Mouse (Mus musculus) thymus, adult 18-20 months (tissue): ENCODE results near the gene Thg1l.

Experiments used
- DNase-seq, 2 experiments: peaks; one replicate each; pipeline ENCODE4 v3.0.0; 2022; ENCODE audit warnings: mixed read lengths in 2 of 2

The Thg1l gene

GRCm38 (mm10) chr11:45926640-45927082 is 28.6 kb downstream of the Thg1l start:
- peak; percentile 15 to 45 for DNase-seq

- DNase-seq: no peak
Observed at GRCm38 (mm10) chr11:45925436-45925835, 29.9 kb downstream of the Thg1l start.

GRCm38 (mm10) chr11:45921480-45921898 is 33.8 kb downstream of the Thg1l start:
- DNase-seq: no peak

DNA sequence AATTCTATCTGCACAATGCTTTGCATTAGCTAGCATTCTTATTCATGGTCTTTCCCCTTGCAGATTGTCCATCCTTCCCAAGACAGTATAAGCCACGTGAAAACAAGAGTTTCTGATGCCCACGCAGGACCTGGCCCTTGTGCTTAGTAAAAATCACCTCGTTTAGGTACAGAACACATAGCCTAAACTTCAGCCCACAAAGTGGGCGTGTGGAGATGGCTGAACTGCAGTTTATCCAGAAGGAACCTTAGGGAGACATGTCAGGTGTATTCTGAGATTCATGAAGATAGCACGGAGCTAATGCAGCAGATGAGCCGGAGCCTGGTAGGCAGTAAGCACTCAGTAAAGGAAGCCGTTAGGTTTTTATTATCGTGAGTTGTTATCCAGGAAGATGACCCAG is 34.3 kb downstream of the Thg1l start:
- DNase-seq: no peak

- no peak for DNase-seq
Observed at GRCm38 (mm10) chr11:45918836-45919235, 36.5 kb downstream of the Thg1l start.

GRCm38 (mm10) chr11:45918018-45918417 is 37.3 kb downstream of the Thg1l start:
- DNase-seq: no peak

DNA sequence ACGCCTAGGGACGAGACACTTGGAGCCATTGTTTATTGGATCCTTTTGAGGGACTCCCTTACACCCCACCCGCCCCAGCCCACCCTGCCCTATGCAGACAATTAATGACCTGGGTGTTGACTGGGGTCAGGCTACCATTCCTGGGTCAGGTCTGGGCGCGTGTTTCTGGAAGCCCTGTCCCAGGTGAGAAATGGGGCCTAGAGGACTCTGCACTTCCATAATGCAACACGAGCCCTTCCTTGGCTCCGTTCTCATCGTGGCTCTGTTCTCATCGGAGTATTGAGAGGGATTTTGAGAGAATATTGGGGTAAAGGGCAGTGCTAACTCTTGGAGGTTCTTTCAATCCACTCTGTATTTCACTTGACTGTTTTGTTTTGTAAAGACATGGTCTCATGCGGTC is 39.1 kb downstream of the Thg1l start:
- DNase-seq: no peak

DNA sequence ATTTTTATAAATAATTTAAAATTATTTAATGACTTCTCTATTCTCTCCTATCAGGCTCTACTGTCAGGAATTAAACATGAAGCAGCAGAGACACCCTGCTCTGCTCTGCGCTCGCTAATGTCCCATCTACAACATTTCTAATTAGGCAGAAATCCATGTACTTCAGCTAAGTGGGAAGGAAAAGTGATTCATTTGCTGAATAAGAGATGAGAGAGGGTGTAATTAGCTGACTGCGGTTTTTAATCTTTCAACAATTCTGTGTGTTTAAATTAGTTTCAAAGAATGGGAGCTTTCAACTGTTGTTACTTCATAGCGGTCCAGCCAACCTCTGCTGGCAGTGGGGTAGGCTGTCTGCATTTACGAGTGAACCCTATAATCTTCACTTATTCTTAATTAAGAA is 44.6 kb downstream of the Thg1l start:
- no peak for DNase-seq

DNA sequence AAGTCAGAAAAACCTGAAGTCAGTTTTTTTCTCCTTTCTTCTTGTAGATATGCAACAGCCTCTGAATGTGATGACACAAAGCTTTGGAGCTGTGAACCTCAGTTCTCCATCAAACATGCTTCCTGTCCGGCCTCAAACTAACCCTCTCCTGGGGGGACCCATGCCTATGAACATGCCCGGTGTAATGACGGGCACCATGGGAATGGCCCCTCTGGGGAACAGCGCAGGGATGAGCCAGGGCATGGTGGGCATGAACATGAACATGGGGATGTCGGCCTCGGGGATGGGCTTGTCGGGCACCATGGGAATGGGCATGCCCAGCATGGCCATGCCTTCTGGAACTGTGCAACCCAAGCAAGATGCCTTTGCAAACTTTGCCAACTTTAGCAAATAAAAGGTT is 46.4 kb downstream of the Thg1l start:
- DNase-seq: no peak

- no peak for DNase-seq
Observed at GRCm38 (mm10) chr11:45908070-45908469, 47.2 kb downstream of the Thg1l start.

GRCm38 (mm10) chr11:45907301-45907700 is 48.0 kb downstream of the Thg1l start:
- no peak for DNase-seq

DNA sequence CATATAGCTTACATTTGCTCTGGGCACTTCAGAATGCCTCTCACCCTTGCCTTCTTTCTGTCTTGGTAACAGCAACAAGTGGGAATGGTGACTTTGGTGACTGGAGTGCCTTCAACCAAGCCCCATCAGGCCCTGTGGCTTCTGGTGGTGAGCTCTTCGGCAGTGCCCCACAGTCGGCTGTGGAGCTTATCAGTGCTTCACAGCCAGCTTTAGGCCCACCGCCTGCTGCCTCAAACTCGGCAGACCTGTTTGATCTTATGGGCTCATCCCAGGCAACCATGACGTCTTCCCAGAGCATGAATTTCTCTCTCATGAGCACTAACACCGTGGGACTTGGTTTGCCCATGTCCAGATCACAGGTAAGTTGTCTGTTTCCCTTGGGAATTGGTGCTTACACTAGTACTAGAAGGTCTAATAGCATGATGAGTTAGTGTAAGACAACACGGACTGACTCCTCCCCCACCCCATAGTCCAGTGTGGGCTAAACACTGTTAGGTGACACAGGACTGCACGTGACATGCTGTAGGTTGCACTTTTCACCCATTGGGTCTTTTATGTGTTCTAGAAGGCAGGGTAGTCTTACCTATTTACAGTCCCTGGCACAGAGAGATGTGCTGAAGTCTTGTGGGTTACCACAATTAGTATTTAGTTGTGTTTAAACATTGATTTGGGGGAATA is 49.0 kb downstream of the Thg1l start:
- no peak for DNase-seq

DNA sequence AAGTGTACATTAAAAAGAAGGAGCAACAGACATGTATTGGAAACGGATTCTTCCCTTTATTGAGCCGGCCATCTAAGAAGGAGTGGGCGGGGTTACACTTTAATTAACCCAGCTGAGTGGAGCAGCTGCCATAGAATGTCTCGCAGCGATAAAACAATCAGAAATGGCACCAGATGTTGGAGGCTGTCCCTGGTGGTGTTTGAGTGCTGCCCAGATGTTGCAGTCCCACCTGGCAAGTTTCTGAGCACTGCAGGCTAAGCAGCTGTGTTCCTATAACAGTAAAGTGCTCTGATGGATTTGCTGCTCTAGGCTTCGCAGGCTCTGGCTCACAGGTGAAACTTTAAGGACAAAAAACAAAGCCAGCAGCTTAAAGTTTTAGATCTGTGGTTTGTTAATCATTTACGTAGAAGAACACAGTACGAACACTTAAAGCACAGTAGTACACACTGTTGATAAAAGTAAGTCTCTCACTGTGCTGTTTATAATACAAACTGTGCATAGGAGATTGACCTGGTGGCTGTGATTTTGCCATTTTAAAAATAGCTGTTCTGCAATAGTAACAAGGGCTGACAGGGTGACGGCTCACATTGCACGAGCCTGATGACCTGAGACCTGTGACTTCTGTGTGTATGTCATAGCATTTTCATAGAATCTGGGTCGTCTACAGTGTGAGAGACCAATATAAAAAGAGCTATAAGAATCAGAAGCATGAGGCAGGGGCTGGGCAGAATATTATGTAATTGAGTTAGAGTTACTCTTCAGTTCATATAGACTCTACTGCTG is 54.9 kb downstream of the Thg1l start:
- no peak for DNase-seq

DNA sequence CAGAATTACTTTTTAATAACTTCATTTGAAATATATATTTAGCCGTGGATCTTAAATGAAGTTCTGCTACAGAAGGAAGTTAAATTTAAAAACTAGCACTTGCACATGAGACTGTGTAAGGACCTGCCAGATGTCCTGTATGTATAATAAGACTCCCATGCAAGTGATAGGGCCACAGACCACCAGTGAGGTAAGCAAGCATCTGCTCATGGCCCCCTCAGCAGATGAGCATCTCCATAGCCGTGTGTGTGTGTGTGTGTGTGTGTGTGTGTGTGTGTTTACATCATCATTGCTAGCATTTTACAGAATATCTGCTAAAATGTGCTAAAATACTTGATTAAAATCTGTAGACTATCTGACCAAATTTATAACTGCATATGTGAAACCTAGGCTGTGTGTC is 57.9 kb downstream of the Thg1l start:
- DNase-seq: no peak
